Mouse (Mus musculus) 3134 (cell line): ENCODE measurements around the gene Utp3.

ENCODE experiments used
- DNase-seq: peaks from one replicate; pipeline ENCODE4 v3.0.0-alpha.2; 2011; ENCODE audit warnings: low spot score; ENCODE audit not compliant: insufficient read length; ENCODE audit errors: extremely low read depth

Gene Utp3

GRCm38 (mm10) chr5:88566034-88566841 is 12.0 kb downstream of the Utp3 start:
- DNase-seq = no peak

- DNase-seq = no peak
Measured at GRCm38 (mm10) chr5:88569541-88569940, 15.3 kb downstream of the Utp3 start.

GRCm38 (mm10) chr5:88574829-88575228 is 20.6 kb downstream of the Utp3 start:
- no peak for DNase-seq

GRCm38 (mm10) chr5:88575506-88576338 is 21.5 kb downstream of the Utp3 start:
- DNase-seq = no peak

GRCm38 (mm10) chr5:88580681-88581080 is 26.4 kb downstream of the Utp3 start:
- no peak for DNase-seq

GRCm38 (mm10) chr5:88581343-88581742 is 27.1 kb downstream of the Utp3 start:
- DNase-seq = no peak

- no peak for DNase-seq
Measured at GRCm38 (mm10) chr5:88583271-88584031, 29.2 kb downstream of the Utp3 start.

GRCm38 (mm10) chr5:88584061-88584460 is 29.8 kb downstream of the Utp3 start:
- no peak for DNase-seq

GRCm38 (mm10) chr5:88586407-88587174 is 32.3 kb downstream of the Utp3 start:
- DNase-seq = no peak

GRCm38 (mm10) chr5:88587211-88587934 is 33.1 kb downstream of the Utp3 start:
- no peak for DNase-seq

- no peak for DNase-seq
Measured at GRCm38 (mm10) chr5:88588481-88588880, 34.2 kb downstream of the Utp3 start.

GRCm38 (mm10) chr5:88593421-88594172 is 39.3 kb downstream of the Utp3 start:
- DNase-seq = no peak

GRCm38 (mm10) chr5:88594173-88594569 is 39.9 kb downstream of the Utp3 start:
- no peak for DNase-seq

- DNase-seq = no peak
Measured at GRCm38 (mm10) chr5:88595537-88596455, 41.5 kb downstream of the Utp3 start.

GRCm38 (mm10) chr5:88598961-88599360 is 44.7 kb downstream of the Utp3 start:
- DNase-seq = no peak

GRCm38 (mm10) chr5:88602030-88602429 is 47.8 kb downstream of the Utp3 start:
- DNase-seq = no peak

- DNase-seq = no peak
Measured at GRCm38 (mm10) chr5:88602713-88603112, 48.5 kb downstream of the Utp3 start.

GRCm38 (mm10) chr5:88604046-88604445 is 49.8 kb downstream of the Utp3 start:
- no peak for DNase-seq
